Mouse (Mus musculus) embryonic fibroblast, embryonic 13.5 days (primary cell): ENCODE data around the gene Cyp2d11.

ENCODE experiments used
- CTCF ChIP-seq: IDR thresholded peaks from 2 replicates; pipeline ENCODE4 v1.5.1; 2011; ENCODE audit warnings: mild to moderate bottlenecking, control low read depth, low read length, moderate library complexity, borderline replicate concordance; ENCODE audit not compliant: insufficient read depth
- POLR2A ChIP-seq: IDR thresholded peaks from 2 replicates; pipeline ENCODE4 v1.6.1; 2011; ENCODE audit warnings: low read depth, mild to moderate bottlenecking, control low read depth, low read length, moderate library complexity

GRCm38 (mm10) chr15:82353078-82353744 is 40.6 kb downstream of the Cyp2d11 start:
- no peak for TF ChIP-seq CTCF
- peak; percentile 21; the same call in 1 of the 2 replicates for TF ChIP-seq POLR2A
